Mouse (Mus musculus) G1E (cell line): ENCODE results near the gene Chst11.

Experiments used
- CTCF ChIP-seq: IDR thresholded peaks from 2 replicates; pipeline ENCODE4 v1.5.1; 2012; ENCODE audit warnings: low read depth, low read length, inconsistent platforms, mixed read lengths
- GATA1 ChIP-seq: IDR thresholded peaks from 2 replicates; pipeline ENCODE4 v1.6.1; 2012; ENCODE audit warnings: borderline replicate concordance, low read length, inconsistent platforms, mixed read lengths
- GATA2 ChIP-seq: IDR thresholded peaks from 2 replicates; pipeline ENCODE4 v1.6.1; 2012; ENCODE audit warnings: low read depth, low read length, inconsistent platforms, borderline replicate concordance
- POLR2AphosphoS5 ChIP-seq: IDR thresholded peaks from 2 replicates; pipeline ENCODE4 v1.6.1; 2012; ENCODE audit warnings: low read depth, low read length, inconsistent platforms; ENCODE audit not compliant: insufficient replicate concordance
- TAL1 ChIP-seq: conservative IDR thresholded peaks from 2 replicates; pipeline ENCODE4 v1.6.1; 2012; ENCODE audit warnings: low read depth, low read length, inconsistent platforms, mixed read lengths

GRCm38 (mm10) chr10:83106152-83106746 is 121.0 kb downstream of the Chst11 start:
- TF ChIP-seq CTCF (no peak), GATA1 (no peak), POLR2AphosphoS5 (no peak), TAL1 (no peak), GATA2 (no peak)
